Mouse (Mus musculus) WW6 (cell line): ENCODE data around the gene Fcgr1.
"Not testable (repeated sequence)": the region's sequence is repeated elsewhere in the genome, so short reads cannot be mapped to it uniquely, and the experiment has no call there.

Source experiments
- DNase-seq: peaks from one replicate; pipeline ENCODE4 v3.0.0-alpha.2; 2013; ENCODE audit warnings: low read depth, low spot score

Gene Fcgr1

DNA sequence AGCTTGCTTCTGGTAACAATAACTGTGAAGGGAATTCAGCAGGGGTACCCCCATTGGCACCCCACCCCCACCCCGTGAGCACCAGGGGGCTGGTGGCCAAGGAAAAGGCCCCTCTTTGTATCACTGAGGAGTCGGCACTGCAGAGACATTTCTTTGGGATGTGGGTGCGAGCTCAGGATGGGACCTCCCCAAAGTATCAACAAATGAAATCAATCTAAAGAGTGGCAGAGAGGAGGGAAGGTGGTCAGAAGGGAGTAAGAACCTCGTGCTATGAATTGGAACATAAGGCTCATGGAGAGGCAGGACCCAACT, 44.8 kb downstream of the Fcgr1 start:
- DNase-seq: no peak

DNA sequence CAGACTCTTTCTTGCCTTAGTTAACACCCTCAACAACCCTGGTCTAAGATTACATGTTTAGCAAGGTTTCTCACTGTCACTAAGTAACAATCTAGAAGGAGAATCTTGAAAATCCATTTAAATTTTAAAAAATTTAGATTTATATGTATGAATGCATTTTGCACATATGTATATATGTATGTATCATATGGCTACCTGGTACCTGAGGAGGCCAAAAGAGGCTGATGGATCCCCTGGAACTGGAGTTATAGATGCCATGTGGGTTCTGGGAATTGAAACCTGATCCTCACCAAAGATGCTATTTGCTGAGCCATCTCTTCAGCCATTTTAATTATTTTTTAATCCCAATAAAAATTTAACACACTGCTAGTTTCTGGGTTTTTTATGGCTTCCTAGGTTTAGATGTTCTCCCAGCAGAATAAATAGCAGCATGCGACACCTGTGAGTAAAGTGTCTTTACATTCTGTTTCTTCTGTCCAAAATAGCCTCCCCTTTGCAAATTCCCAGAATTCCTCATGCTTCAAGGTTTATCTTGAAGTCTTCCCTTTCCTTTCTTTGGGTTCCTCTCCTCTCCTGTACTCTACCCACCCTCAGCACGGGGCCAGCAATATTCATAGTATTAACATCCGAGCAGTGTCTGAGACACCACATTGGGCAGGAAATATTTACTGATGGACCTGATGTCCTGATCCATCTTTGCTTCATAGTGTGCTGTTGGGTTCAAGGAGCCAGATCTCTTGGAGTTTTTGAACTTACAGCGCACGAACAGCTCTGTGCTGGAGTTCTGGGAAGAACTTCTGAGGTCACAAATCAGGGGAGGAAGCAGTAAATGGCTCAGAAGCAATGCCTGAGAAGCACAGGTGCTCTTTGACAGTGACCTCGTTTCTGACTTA, 45.4 kb downstream of the Fcgr1 start:
- DNase-seq: no peak

- DNase-seq: no peak
Observed at GRCm38 (mm10) chr3:96247356-96248140, 46.2 kb downstream of the Fcgr1 start.

DNA sequence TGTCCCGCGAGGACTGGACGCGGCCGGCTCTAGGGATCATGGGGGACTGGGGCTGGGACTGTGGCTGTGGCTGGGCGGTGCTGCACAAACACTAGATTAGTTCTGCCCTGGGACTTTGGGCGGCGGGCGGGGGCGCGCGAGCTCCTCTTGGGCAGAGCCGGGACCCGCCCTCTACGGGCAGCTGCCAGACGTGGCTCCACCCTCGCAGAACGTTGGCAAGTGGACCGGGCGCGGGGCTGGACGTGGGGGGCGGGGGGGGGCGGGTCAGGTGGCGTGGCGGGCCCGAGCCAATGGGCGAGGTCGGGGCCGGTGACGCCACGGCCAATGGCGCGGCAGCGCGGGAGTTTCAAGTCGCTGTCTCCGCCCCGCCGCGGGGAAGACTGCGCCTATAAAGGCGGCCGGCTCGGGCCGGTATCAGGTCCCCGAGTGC, 47.3 kb downstream of the Fcgr1 start, which contains the start of gene Hist2h3c1:
Gene Hist2h3c1, plus strand, starts transcription at position 259 of the 430 bp plus-strand sequence.
- not testable (repeated sequence) for DNase-seq

GRCm38 (mm10) chr3:96246018-96246417, 47.8 kb downstream of the Fcgr1 start:
- not testable (repeated sequence) for DNase-seq

DNA sequence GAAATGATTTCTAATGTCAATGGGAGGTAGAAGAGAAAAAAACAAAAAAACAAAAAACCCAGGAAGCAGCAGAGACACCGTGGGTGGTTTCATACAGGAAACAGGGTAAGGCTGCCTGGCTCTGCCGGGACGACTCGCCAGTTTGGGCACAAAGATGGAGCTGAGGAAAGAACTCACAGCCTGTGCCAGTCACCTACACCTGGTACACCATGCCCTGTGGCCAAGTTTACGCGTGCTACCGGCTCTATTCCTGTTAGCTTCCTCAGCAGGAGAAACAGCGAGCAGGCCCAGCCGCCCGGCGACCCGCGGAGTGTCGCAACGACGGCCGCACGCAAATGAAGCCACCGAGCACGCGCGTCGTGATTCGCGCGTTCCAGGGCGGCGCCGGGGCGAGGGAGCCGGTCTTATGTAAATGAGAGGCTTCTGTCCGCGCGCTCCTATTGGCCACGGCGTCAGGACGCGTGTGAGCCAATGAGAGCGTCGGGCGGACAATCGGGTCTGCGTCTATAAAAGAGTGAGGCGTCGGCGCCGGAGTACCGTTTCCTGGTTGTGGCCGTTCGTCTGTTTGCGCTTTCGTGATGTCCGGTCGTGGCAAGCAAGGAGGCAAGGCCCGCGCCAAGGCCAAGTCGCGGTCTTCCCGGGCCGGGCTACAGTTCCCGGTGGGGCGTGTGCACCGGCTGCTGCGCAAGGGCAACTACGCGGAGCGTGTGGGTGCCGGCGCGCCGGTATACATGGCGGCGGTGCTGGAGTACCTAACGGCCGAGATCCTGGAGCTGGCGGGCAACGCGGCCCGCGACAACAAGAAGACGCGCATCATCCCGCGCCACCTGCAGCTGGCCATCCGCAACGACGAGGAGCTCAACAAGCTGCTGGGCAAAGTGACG, 48.5 kb downstream of the Fcgr1 start, which contains the start of gene Hist2h2aa1:
Gene Hist2h2aa1, plus strand, starts transcription at position 495 of the 884 bp plus-strand sequence.
- not testable (repeated sequence) for DNase-seq

GRCm38 (mm10) chr3:96243921-96244572, 49.7 kb downstream of the Fcgr1 start:
- DNase-seq: no peak

DNA sequence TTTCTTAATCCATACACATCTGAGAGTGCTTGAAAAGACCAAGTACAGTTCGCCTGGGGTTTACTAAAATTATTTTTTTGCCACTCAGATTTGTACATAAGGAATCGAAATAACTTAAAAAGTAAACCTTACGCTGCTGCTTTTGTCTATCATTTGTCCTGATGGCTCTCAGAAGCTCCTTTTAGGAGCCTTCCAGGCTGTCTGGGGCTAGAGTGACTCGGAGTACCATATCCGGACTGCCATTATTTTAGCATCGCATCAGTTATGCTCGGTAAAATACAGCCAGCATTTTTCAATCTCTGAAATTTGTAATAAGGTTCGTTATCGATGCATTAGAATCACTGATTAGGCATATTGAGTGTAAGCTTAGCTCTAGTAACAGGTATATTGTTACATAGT, 53.0 kb downstream of the Fcgr1 start:
- DNase-seq: no peak

DNA sequence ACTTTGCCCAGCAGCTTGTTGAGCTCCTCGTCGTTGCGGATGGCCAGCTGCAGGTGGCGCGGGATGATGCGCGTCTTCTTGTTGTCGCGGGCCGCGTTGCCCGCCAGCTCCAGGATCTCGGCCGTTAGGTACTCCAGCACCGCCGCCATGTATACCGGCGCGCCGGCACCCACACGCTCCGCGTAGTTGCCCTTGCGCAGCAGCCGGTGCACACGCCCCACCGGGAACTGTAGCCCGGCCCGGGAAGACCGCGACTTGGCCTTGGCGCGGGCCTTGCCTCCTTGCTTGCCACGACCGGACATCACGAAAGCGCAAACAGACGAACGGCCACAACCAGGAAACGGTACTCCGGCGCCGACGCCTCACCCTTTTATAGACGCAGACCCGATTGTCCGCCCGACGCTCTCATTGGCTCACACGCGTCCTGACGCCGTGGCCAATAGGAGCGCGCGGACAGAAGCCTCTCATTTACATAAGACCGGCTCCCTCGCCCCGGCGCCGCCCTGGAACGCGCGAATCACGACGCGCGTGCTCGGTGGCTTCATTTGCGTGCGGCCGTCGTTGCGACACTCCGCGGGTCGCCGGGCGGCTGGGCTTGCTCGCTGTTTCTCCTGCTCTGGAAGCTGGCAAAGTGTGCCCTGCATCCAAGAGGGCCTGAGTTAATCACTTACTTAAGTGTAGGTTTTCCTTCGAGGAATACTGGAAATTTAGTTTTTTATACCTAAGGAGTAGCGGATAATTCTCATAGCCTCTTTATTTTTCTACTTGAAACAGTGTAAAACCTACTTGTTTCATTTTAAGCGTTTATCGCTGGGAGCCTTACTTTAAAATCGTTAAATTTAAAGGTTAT, 53.6 kb downstream of the Fcgr1 start, which contains the start of gene Hist2h2aa2:
Gene Hist2h2aa2, minus strand, starts transcription at position 328 of the 850 bp plus-strand sequence.
- DNase-seq: not testable (repeated sequence)

GRCm38 (mm10) chr3:96238954-96239793, 54.6 kb downstream of the Fcgr1 start, which contains the start of gene Hist2h3c2:
Gene Hist2h3c2 (minus strand): TSS chr3:96239127.
- not testable (repeated sequence) for DNase-seq

DNA sequence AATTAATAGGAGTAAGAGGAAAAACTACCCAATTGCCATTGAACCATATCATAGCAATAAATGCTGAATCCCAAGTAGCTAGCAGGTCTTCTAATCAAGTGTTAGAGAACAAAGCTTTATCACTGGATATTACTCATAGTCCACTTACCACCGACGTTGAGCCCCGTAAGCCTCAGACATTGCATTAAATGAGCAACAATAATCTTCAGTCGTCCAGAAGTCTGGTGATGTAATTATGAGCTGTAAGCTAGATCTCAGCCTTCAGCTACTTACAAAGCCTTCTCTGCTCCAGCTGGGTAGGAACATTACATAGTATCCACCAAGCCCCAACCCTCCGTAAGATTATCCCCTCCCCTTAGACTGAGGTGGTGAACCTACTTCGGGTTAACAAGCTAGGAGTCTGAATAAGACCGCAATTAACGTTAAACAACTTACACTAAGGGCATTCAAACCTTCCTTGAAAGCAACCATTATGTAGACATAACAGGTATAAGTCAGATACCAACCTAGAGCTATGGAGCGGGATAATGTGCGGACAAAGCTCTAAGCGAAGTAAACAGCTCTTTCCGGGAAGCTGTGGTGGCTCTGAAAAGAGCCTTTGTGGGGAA, 55.8 kb downstream of the Fcgr1 start:
- DNase-seq: no peak

GRCm38 (mm10) chr3:96237335-96237903, 56.4 kb downstream of the Fcgr1 start:
- no peak for DNase-seq

DNA sequence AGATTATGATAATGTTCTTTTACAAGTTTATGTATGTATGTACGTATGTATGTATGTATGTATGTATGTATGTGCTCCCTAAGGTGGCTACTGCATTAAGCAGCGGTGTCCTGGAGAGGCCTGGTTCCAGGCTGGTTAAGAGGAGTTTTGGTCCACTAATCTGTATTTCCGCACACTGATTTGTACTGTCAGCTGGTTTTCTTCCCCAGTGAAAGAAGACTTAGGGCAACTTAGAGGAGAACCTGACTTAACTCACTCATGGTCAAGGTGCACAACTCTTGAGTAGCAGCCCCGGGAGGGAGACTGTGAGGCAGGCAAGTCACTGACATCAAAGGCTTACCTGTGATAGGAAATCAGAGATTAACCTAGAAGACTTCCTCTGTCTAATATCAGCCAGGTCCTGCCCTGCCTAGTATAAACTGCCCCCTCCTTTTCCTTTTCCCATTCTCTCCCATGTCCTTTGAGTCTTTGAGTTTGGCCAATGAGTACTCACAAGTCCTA, 56.9 kb downstream of the Fcgr1 start:
- DNase-seq: no peak

DNA sequence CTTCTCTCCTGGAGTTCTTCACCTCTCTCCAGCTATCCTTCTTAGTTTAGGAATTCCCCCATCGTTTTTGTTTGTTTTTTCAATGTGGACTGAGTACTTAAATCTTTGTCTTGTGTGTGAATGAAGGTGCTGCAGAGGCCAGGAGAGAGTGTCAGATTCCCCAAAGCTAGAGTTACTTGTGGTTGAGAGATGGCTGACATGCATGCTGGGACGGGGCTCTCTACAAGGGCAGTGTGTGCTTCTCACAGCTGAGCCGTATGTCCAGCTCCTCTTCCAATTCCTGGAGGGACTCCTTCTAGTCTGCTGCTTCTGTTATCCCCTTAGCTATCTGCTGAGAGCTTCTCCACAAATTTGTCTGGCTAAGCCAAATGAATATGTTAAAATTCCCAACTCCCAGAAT, 57.9 kb downstream of the Fcgr1 start:
- no peak for DNase-seq

- no peak for DNase-seq
Observed at GRCm38 (mm10) chr3:96234914-96235313, 58.9 kb downstream of the Fcgr1 start.
